Mouse (Mus musculus): ENCODE measurements at regions not wholly inside any gene's neighbourhood (a gene's known extent, or its start where the extent isn't known, plus 50 kb on each side); places are given as distances from the start of the nearest gene placed in this dataset.
A peak's percentile ranks its signal among the peaks of the same experiment; 100 is the strongest.

- Histone ChIP-seq H3K4me3 (ENCODE audit: low read length) (no peak overlapping the region), H3K4me1 (ENCODE audit: insufficient read depth, low read length) (no peaks in the 10 kb centered on the region), H3K9ac (replicated peaks; ENCODE audit: low read length) (no peak overlapping the region), H3K4me2 (ENCODE audit: low read depth, low read length) (no peak overlapping the region), H3K27ac (no peak overlapping the region), H3K27me3 (ENCODE audit: insufficient read depth, low read length) (no peaks in the 10 kb centered on the region), H3K36me3 (ENCODE audit: insufficient read depth, low read length) (no peaks in the 10 kb centered on the region), H3K9me3 (ENCODE audit: low read length) (no peaks in the 10 kb centered on the region)
- no peak for DNase-seq (ENCODE audit: low spot score)
- no peak for TF ChIP-seq CTCF (IDR thresholded peaks at IDR 0.05; ENCODE audit: low read depth)
- 80% methylated on average over 17 of the region's 17 CpGs for WGBS
- no peak for ATAC-seq
Observed at GRCm38 (mm10) chr3:131737953-131738598, 173.5 kb downstream of the Papss1 start.

GRCm38 (mm10) chr3:131755537-131755936, 191.0 kb downstream of the Papss1 start:
- Histone ChIP-seq H3K36me3 (ENCODE audit: insufficient read depth, low read length) (no peaks in the 10 kb centered on the region), H3K27me3 (ENCODE audit: insufficient read depth, low read length) (no peaks in the 10 kb centered on the region), H3K27ac (no peak overlapping the region), H3K4me3 (ENCODE audit: low read length) (no peak overlapping the region), H3K9me3 (ENCODE audit: low read length) (peaks cover 4% of the 10 kb centered on the region; the same call in 1 of the 2 replicates), H3K4me1 (ENCODE audit: insufficient read depth, low read length) (no peaks in the 10 kb centered on the region), H3K9ac (replicated peaks; ENCODE audit: low read length) (no peak overlapping the region), H3K4me2 (ENCODE audit: low read depth, low read length) (no peak overlapping the region)
- DNase-seq (ENCODE audit: low spot score) (no peak), ATAC-seq (no peak)
- no peak for TF ChIP-seq CTCF (IDR thresholded peaks at IDR 0.05; ENCODE audit: low read depth)
- 80% methylated on average over 2 of the region's 2 CpGs for WGBS

- no peaks in the 10 kb centered on the region for H3K27me3 ChIP-seq (ENCODE audit: insufficient read depth, low read length)
- H3K4me1 ChIP-seq (ENCODE audit: insufficient read depth, low read length): no peaks in the 10 kb centered on the region
- H3K4me2 ChIP-seq (ENCODE audit: low read depth, low read length): no peak overlapping the region
- peaks cover 4% of the 10 kb centered on the region; the same call in 1 of the 2 replicates for H3K9me3 ChIP-seq (ENCODE audit: low read length)
- ATAC-seq (no peak), DNase-seq (ENCODE audit: low spot score) (no peak)
- no peaks in the 10 kb centered on the region for H3K36me3 ChIP-seq (ENCODE audit: insufficient read depth, low read length)
- no peak overlapping the region for H3K4me3 ChIP-seq (ENCODE audit: low read length)
- H3K9ac ChIP-seq (replicated peaks; ENCODE audit: low read length): no peak overlapping the region
- no peak for TF ChIP-seq CTCF (IDR thresholded peaks at IDR 0.05; ENCODE audit: low read depth)
- 79% methylated on average over 5 of the region's 5 CpGs for WGBS
- no peak overlapping the region for H3K27ac ChIP-seq
Observed at GRCm38 (mm10) chr3:131756126-131756525, 191.6 kb downstream of the Papss1 start.

- Histone ChIP-seq H3K27me3 (ENCODE audit: insufficient read depth, low read length) (no peaks in the 10 kb centered on the region), H3K9me3 (ENCODE audit: low read length) (no peaks in the 10 kb centered on the region), H3K4me1 (ENCODE audit: insufficient read depth, low read length) (no peaks in the 10 kb centered on the region), H3K36me3 (ENCODE audit: insufficient read depth, low read length) (no peaks in the 10 kb centered on the region), H3K4me2 (ENCODE audit: low read depth, low read length) (no peak overlapping the region), H3K9ac (replicated peaks; ENCODE audit: low read length) (no peak overlapping the region), H3K27ac (no peak overlapping the region), H3K4me3 (ENCODE audit: low read length) (no peak overlapping the region)
- no peak for ATAC-seq
- no peak for TF ChIP-seq CTCF (IDR thresholded peaks at IDR 0.05; ENCODE audit: low read depth)
- 66% methylated on average over 1 of the region's 1 CpGs for WGBS
- no peak for DNase-seq (ENCODE audit: low spot score)
Observed at GRCm38 (mm10) chr3:131769976-131770375, 205.4 kb downstream of the Papss1 start.

- WGBS: 83% methylated on average over 1 of the region's 1 CpGs
- H3K4me2 ChIP-seq (ENCODE audit: low read depth, low read length): no peak overlapping the region
- H3K36me3 ChIP-seq (ENCODE audit: insufficient read depth, low read length): no peaks in the 10 kb centered on the region
- no peaks in the 10 kb centered on the region for H3K9me3 ChIP-seq (ENCODE audit: low read length)
- H3K27me3 ChIP-seq (ENCODE audit: insufficient read depth, low read length): no peaks in the 10 kb centered on the region
- H3K4me3 ChIP-seq (ENCODE audit: low read length): no peak overlapping the region
- ATAC-seq (no peak), DNase-seq (ENCODE audit: low spot score) (no peak)
- no peak overlapping the region for H3K9ac ChIP-seq (replicated peaks; ENCODE audit: low read length)
- H3K27ac ChIP-seq: no peak overlapping the region
- H3K4me1 ChIP-seq (ENCODE audit: insufficient read depth, low read length): no peaks in the 10 kb centered on the region
- TF ChIP-seq CTCF (IDR thresholded peaks at IDR 0.05; ENCODE audit: low read depth): no peak
Observed at GRCm38 (mm10) chr3:131770486-131770885, 205.9 kb downstream of the Papss1 start.

- ATAC-seq (no peak), DNase-seq (ENCODE audit: low spot score) (no peak)
- Histone ChIP-seq H3K4me3 (ENCODE audit: low read length) (no peak overlapping the region), H3K9ac (replicated peaks; ENCODE audit: low read length) (no peak overlapping the region), H3K9me3 (ENCODE audit: low read length) (no peaks in the 10 kb centered on the region), H3K27me3 (ENCODE audit: insufficient read depth, low read length) (no peaks in the 10 kb centered on the region), H3K4me2 (ENCODE audit: low read depth, low read length) (no peak overlapping the region), H3K36me3 (ENCODE audit: insufficient read depth, low read length) (no peaks in the 10 kb centered on the region), H3K27ac (no peak overlapping the region), H3K4me1 (ENCODE audit: insufficient read depth, low read length) (no peaks in the 10 kb centered on the region)
- WGBS: 83% methylated on average over 4 of the region's 4 CpGs
- no peak for TF ChIP-seq CTCF (IDR thresholded peaks at IDR 0.05; ENCODE audit: low read depth)
Observed at GRCm38 (mm10) chr3:131771863-131772546, 207.4 kb downstream of the Papss1 start.

GRCm38 (mm10) chr3:131772593-131772992, 208.0 kb downstream of the Papss1 start:
- no peak overlapping the region for H3K4me3 ChIP-seq (ENCODE audit: low read length)
- WGBS: 68% methylated on average over 5 of the region's 5 CpGs
- no peaks in the 10 kb centered on the region for H3K27me3 ChIP-seq (ENCODE audit: insufficient read depth, low read length)
- H3K27ac ChIP-seq: no peak overlapping the region
- no peaks in the 10 kb centered on the region for H3K36me3 ChIP-seq (ENCODE audit: insufficient read depth, low read length)
- ATAC-seq (peak; percentile 27; the same call in 1 of the 2 replicates), DNase-seq (ENCODE audit: low spot score) (peak; percentile 14)
- H3K9ac ChIP-seq (replicated peaks; ENCODE audit: low read length): no peak overlapping the region
- no peaks in the 10 kb centered on the region for H3K4me1 ChIP-seq (ENCODE audit: insufficient read depth, low read length)
- H3K4me2 ChIP-seq (ENCODE audit: low read depth, low read length): no peak overlapping the region
- no peak for TF ChIP-seq CTCF (IDR thresholded peaks at IDR 0.05; ENCODE audit: low read depth)
- no peaks in the 10 kb centered on the region for H3K9me3 ChIP-seq (ENCODE audit: low read length)

All from hindbrain, postnatal 0 days (tissue).